Mouse (Mus musculus) urinary bladder, postnatal 25 days (tissue): ENCODE results near the gene Mapkapk2.
"Not testable (repeated sequence)": the region's sequence is repeated elsewhere in the genome, so short reads cannot be mapped to it uniquely, and the experiment has no call there.

Experiments
- DNase-seq: peaks from one replicate; pipeline ENCODE4 v3.0.0; 2022; ENCODE audit warnings: low spot score

The Mapkapk2 gene

GRCm38 (mm10) chr1:131097700-131098094, at the start of gene Mapkapk2:
TSS of gene Mapkapk2 (minus strand) at chr1:131097826.
- peak; percentile 93 for DNase-seq

GRCm38 (mm10) chr1:131146181-131146614, 48.6 kb upstream of the Mapkapk2 start:
- DNase-seq: no peak

- DNase-seq: not testable (repeated sequence)
These were observed 47.6 kb upstream of the Mapkapk2 start for GRCm38 (mm10) chr1:131145222-131145621.

GRCm38 (mm10) chr1:131142472-131142871, 44.8 kb upstream of the Mapkapk2 start:
- no peak for DNase-seq

- DNase-seq: no peak
These were observed 43.8 kb upstream of the Mapkapk2 start for GRCm38 (mm10) chr1:131141449-131141848.

- no peak for DNase-seq
These were observed 41.8 kb upstream of the Mapkapk2 start for GRCm38 (mm10) chr1:131139102-131140095.

GRCm38 (mm10) chr1:131138191-131139016, 40.8 kb upstream of the Mapkapk2 start, which contains the start of gene Dyrk3:
TSS of gene Dyrk3 (minus strand) at chr1:131138340.
- DNase-seq: peak; percentile 91

- no peak for DNase-seq
These were observed 40.1 kb upstream of the Mapkapk2 start for GRCm38 (mm10) chr1:131137717-131138118.

GRCm38 (mm10) chr1:131137111-131137510, 39.5 kb upstream of the Mapkapk2 start:
- no peak for DNase-seq

GRCm38 (mm10) chr1:131135960-131136629, 38.5 kb upstream of the Mapkapk2 start:
- no peak for DNase-seq

GRCm38 (mm10) chr1:131134942-131135522, 37.4 kb upstream of the Mapkapk2 start:
- no peak for DNase-seq

GRCm38 (mm10) chr1:131134231-131134630, 36.6 kb upstream of the Mapkapk2 start:
- DNase-seq: no peak

- DNase-seq: no peak
These were observed 28.5 kb upstream of the Mapkapk2 start for GRCm38 (mm10) chr1:131125987-131126744.

- DNase-seq: no peak
These were observed 26.1 kb upstream of the Mapkapk2 start for GRCm38 (mm10) chr1:131123522-131124265.

- DNase-seq: no peak
These were observed 24.4 kb upstream of the Mapkapk2 start for GRCm38 (mm10) chr1:131121987-131122386.

GRCm38 (mm10) chr1:131119026-131119425, 21.4 kb upstream of the Mapkapk2 start:
- DNase-seq: no peak

GRCm38 (mm10) chr1:131118530-131118929, 20.9 kb upstream of the Mapkapk2 start:
- no peak for DNase-seq

- no peak for DNase-seq
These were observed 18.9 kb upstream of the Mapkapk2 start for GRCm38 (mm10) chr1:131116430-131117011.

GRCm38 (mm10) chr1:131115932-131116331, 18.3 kb upstream of the Mapkapk2 start:
- peak; percentile 67 for DNase-seq

- DNase-seq: peak; percentile 45
These were observed 14.9 kb upstream of the Mapkapk2 start for GRCm38 (mm10) chr1:131112576-131112975.
